Mouse (Mus musculus) hindlimb bud, embryonic 11.5 days (tissue): Measurements from ENCODE around the gene Fhl1.

Experiments used
- DNase-seq: peaks from one replicate; pipeline ENCODE4 v3.0.0-alpha.2; 2012; ENCODE audit warnings: low read depth, low spot score; ENCODE audit errors: extremely low spot score

Gene Fhl1

GRCm38 (mm10) chrX:56752144-56752543 lies 20.6 kb downstream of the Fhl1 start:
- DNase-seq: no peak

GRCm38 (mm10) chrX:56753317-56754289 lies 22.0 kb downstream of the Fhl1 start:
- DNase-seq: no peak

- DNase-seq: no peak
Measured at GRCm38 (mm10) chrX:56755646-56756045, 24.1 kb downstream of the Fhl1 start.

- DNase-seq: no peak
Measured at GRCm38 (mm10) chrX:56756352-56756751, 24.8 kb downstream of the Fhl1 start.

GRCm38 (mm10) chrX:56760257-56760760 lies 28.7 kb downstream of the Fhl1 start:
- DNase-seq: no peak

GRCm38 (mm10) chrX:56769838-56770237 lies 38.3 kb downstream of the Fhl1 start:
- no peak for DNase-seq

GRCm38 (mm10) chrX:56771751-56772150 lies 40.2 kb downstream of the Fhl1 start:
- no peak for DNase-seq

GRCm38 (mm10) chrX:56773329-56773728 lies 41.7 kb downstream of the Fhl1 start:
- no peak for DNase-seq

- DNase-seq: no peak
Measured at GRCm38 (mm10) chrX:56786281-56787061, 54.9 kb downstream of the Fhl1 start.

GRCm38 (mm10) chrX:56787486-56787885 lies 55.9 kb downstream of the Fhl1 start:
- DNase-seq: no peak

- no peak for DNase-seq
Measured at GRCm38 (mm10) chrX:56790591-56790990, 59.0 kb downstream of the Fhl1 start.

- no peak for DNase-seq
Measured at GRCm38 (mm10) chrX:56791268-56791667, 59.7 kb downstream of the Fhl1 start.

- no peak for DNase-seq
Measured at GRCm38 (mm10) chrX:56821765-56822603, 90.4 kb downstream of the Fhl1 start, which contains the start of gene Map7d3. Gene Map7d3 (minus strand): TSS chrX:56822326.

GRCm38 (mm10) chrX:56827492-56827891 lies 95.9 kb downstream of the Fhl1 start:
- DNase-seq: no peak

- no peak for DNase-seq
Measured at GRCm38 (mm10) chrX:56835842-56836241, 104.3 kb downstream of the Fhl1 start.

- DNase-seq: peak; percentile 6
Measured at GRCm38 (mm10) chrX:56839369-56839768, 107.8 kb downstream of the Fhl1 start.

- no peak for DNase-seq
Measured at GRCm38 (mm10) chrX:56841255-56841654, 109.7 kb downstream of the Fhl1 start.
